Mouse (Mus musculus) hindbrain, embryonic 12.5 days (tissue): Measurements from ENCODE around the gene Setd6. TPM values are rescaled to one million over a fixed set of nuclear protein-coding genes. Genes with fewer than 3 reads are reported as not detected.

Source experiments
- ATAC-seq: fragments of 200-750 bp; cut with Nextera tagmentation; 2 replicates; pipeline ENCODE4 v1.8.0; 2017; ENCODE audit warnings: moderate TSS enrichment; ENCODE audit not compliant: low FRiP score
- H3K27ac ChIP-seq: fragments of 300-500 bp; sonication (generic); 2 replicates; pipeline ENCODE4 v1.5.1; 2016; ENCODE audit warnings: mild to moderate bottlenecking
- H3K27me3 ChIP-seq: fragments of 300-500 bp; sonication (generic); 2 replicates; pipeline ENCODE4 v1.6.1; 2016; ENCODE audit warnings: mild to moderate bottlenecking
- H3K36me3 ChIP-seq: fragments of 300-500 bp; sonication (generic); 2 replicates; pipeline ENCODE4 v1.6.1; 2016; ENCODE audit warnings: mild to moderate bottlenecking
- H3K4me1 ChIP-seq: fragments of 300-500 bp; sonication (generic); 2 replicates; pipeline ENCODE4 v1.6.1; 2016
- H3K4me2 ChIP-seq: fragments of 300-500 bp; sonication (generic); replicated peaks from 2 replicates; pipeline ENCODE4 v1.6.1; 2016; ENCODE audit warnings: mild to moderate bottlenecking
- H3K4me3 ChIP-seq: fragments of 300-500 bp; sonication (generic); 2 replicates; pipeline ENCODE4 v1.5.1; 2016; ENCODE audit warnings: mild to moderate bottlenecking
- H3K9ac ChIP-seq: fragments of 300-500 bp; sonication (generic); 2 replicates; pipeline ENCODE4 v1.6.1; 2016; ENCODE audit warnings: mild to moderate bottlenecking, moderate library complexity
- H3K9me3 ChIP-seq: fragments of 300-500 bp; sonication (generic); replicated peaks from 2 replicates; pipeline ENCODE4 v1.6.1; 2016; ENCODE audit warnings: mild to moderate bottlenecking
- WGBS: fragments of 180-500 bp; shearing (Covaris S2); methylation state at CpG from one replicate; pipeline ENCODE4 v1.1.7; 2016; 5-methylcytosine and 5-hydroxymethylcytosine counted together
- polyA plus RNA-seq: library from polyadenylated mRNA; unstranded; fragments of >200 nt; fragmentation: Nextera tagmentation; extraction: Ambion mirVana; gene quantifications from 2 replicates; pipeline ENCODE4 v1.2.1, GENCODE M21; 2016

Gene Setd6
- 20.1 and 21.9 TPM in 2 replicates for polyA plus RNA-seq

GRCm38 (mm10) chr8:95715676-95716531 lies at the start of gene Setd6:
Setd6 (plus strand) TSS chr8:95715881.
- Histone ChIP-seq H3K36me3 (peaks cover 41% of the 10 kb centered on the region), H3K4me3 (peak within 1 kb of the TSS; percentile 85)
- under 1% methylated on average over 77 of the region's 79 CpGs for WGBS

GRCm38 (mm10) chr8:95668163-95668958 lies 47.3 kb upstream of the Setd6 start:
- H3K4me3 ChIP-seq = no peak overlapping the region
- H3K9me3 ChIP-seq = peaks cover 4% of the 10 kb centered on the region
- 65% methylated on average over 8 of the region's 8 CpGs for WGBS
- peaks cover 7% of the 10 kb centered on the region; the same call in 1 of the 2 replicates for H3K27me3 ChIP-seq
- ATAC-seq = peak; percentile 40
- no peaks in the 10 kb centered on the region for H3K4me1 ChIP-seq
- no peak overlapping the region for H3K9ac ChIP-seq
- peak overlapping the region; percentile 55 for H3K27ac ChIP-seq
- no peak overlapping the region for H3K4me2 ChIP-seq
- H3K36me3 ChIP-seq = no peaks in the 10 kb centered on the region

More at GRCm38 (mm10) chr8:95715676-95716531, at the start of gene Setd6:
- Histone ChIP-seq H3K4me1 (peaks cover 15% of the 10 kb centered on the region), H3K9ac (peak within 1 kb of the TSS; percentile 82), H3K4me2 (peak within 1 kb of the TSS; percentile 97), H3K27ac (peak within 1 kb of the TSS; percentile 73), H3K27me3 (no peaks in the 10 kb centered on the region), H3K9me3 (no peaks in the 10 kb centered on the region)
- peak; percentile 86 for ATAC-seq

GRCm38 (mm10) chr8:95669967-95670366 lies 45.7 kb upstream of the Setd6 start:
- peaks cover 4% of the 10 kb centered on the region for H3K9me3 ChIP-seq
- no peak overlapping the region for H3K4me3 ChIP-seq
- H3K4me1 ChIP-seq = no peaks in the 10 kb centered on the region; the same call in 1 of the 2 replicates
- no peak overlapping the region for H3K9ac ChIP-seq
- H3K4me2 ChIP-seq = no peak overlapping the region
- WGBS = 84% methylated on average over 2 of the region's 2 CpGs
- H3K36me3 ChIP-seq = no peaks in the 10 kb centered on the region
- no peak for ATAC-seq
- H3K27ac ChIP-seq = no peak overlapping the region
- H3K27me3 ChIP-seq = peaks cover 14% of the 10 kb centered on the region

GRCm38 (mm10) chr8:95671861-95672260 lies 43.8 kb upstream of the Setd6 start:
- no peak for ATAC-seq
- Histone ChIP-seq H3K4me3 (no peak overlapping the region), H3K36me3 (no peaks in the 10 kb centered on the region), H3K27me3 (peaks cover 31% of the 10 kb centered on the region), H3K9ac (no peak overlapping the region), H3K4me2 (no peak overlapping the region), H3K4me1 (no peaks in the 10 kb centered on the region; the same call in 1 of the 2 replicates), H3K27ac (no peak overlapping the region), H3K9me3 (no peaks in the 10 kb centered on the region)
- 89% methylated on average over 6 of the region's 6 CpGs for WGBS

GRCm38 (mm10) chr8:95672811-95673210 lies 42.9 kb upstream of the Setd6 start:
- Histone ChIP-seq H3K4me3 (no peak overlapping the region), H3K27me3 (peaks cover 40% of the 10 kb centered on the region), H3K9me3 (no peaks in the 10 kb centered on the region), H3K27ac (no peak overlapping the region), H3K9ac (no peak overlapping the region), H3K4me1 (peaks cover 5% of the 10 kb centered on the region), H3K36me3 (no peaks in the 10 kb centered on the region), H3K4me2 (no peak overlapping the region)
- 75% methylated on average over 5 of the region's 5 CpGs for WGBS
- ATAC-seq = no peak

- H3K27ac ChIP-seq = 0 out of 2 replicates have a peak within 1 kb of the TSS, but pooled peaks have one; percentile 5
- H3K27me3 ChIP-seq = peaks cover 76% of the 10 kb centered on the region
- ATAC-seq = no peak
- peak within 1 kb of the TSS; percentile 78 for H3K4me2 ChIP-seq
- H3K9ac ChIP-seq = peak within 1 kb of the TSS; percentile 76
- H3K4me3 ChIP-seq = peak within 1 kb of the TSS; percentile 55
- H3K36me3 ChIP-seq = no peaks in the 10 kb centered on the region
- WGBS = 45% methylated on average over 9 of the region's 9 CpGs
- H3K4me1 ChIP-seq = peaks cover 15% of the 10 kb centered on the region
- no peaks in the 10 kb centered on the region for H3K9me3 ChIP-seq
These were observed 39.0 kb upstream of the Setd6 start, which contains the start of gene Ndrg4 for GRCm38 (mm10) chr8:95676631-95677030. Ndrg4 (plus strand) TSS chr8:95676980.

GRCm38 (mm10) chr8:95677591-95678023 lies 38.1 kb upstream of the Setd6 start:
- ATAC-seq = peak; percentile 51
- peaks cover 15% of the 10 kb centered on the region for H3K4me1 ChIP-seq
- H3K27ac ChIP-seq = 0 out of 2 replicates have a peak overlapping the region, but pooled peaks have one; percentile 5
- H3K27me3 ChIP-seq = peaks cover 75% of the 10 kb centered on the region
- no peaks in the 10 kb centered on the region for H3K36me3 ChIP-seq
- WGBS = under 1% methylated on average over 25 of the region's 48 CpGs
- H3K4me3 ChIP-seq = peak overlapping the region; percentile 55
- H3K9me3 ChIP-seq = no peaks in the 10 kb centered on the region
- H3K9ac ChIP-seq = peak overlapping the region; percentile 76
- H3K4me2 ChIP-seq = peak overlapping the region; percentile 78

GRCm38 (mm10) chr8:95678024-95678611 lies 37.6 kb upstream of the Setd6 start:
- H3K9ac ChIP-seq = peak overlapping the region; percentile 76
- peak overlapping the region; percentile 78 for H3K4me2 ChIP-seq
- peak; percentile 53 for ATAC-seq
- H3K4me3 ChIP-seq = peak overlapping the region; percentile 55
- H3K4me1 ChIP-seq = peaks cover 15% of the 10 kb centered on the region
- peaks cover 72% of the 10 kb centered on the region for H3K27me3 ChIP-seq
- H3K36me3 ChIP-seq = no peaks in the 10 kb centered on the region
- WGBS = under 1% methylated on average over 66 of the region's 70 CpGs
- no peaks in the 10 kb centered on the region for H3K9me3 ChIP-seq
- 0 out of 2 replicates have a peak overlapping the region, but pooled peaks have one; percentile 5 for H3K27ac ChIP-seq

- H3K9me3 ChIP-seq = no peaks in the 10 kb centered on the region
- peaks cover 8% of the 10 kb centered on the region for H3K27me3 ChIP-seq
- WGBS = 84% methylated on average over 10 of the region's 10 CpGs
These were observed 27.5 kb upstream of the Setd6 start for GRCm38 (mm10) chr8:95688073-95688672.

GRCm38 (mm10) chr8:95690929-95691541 lies 24.6 kb upstream of the Setd6 start:
- H3K4me2 ChIP-seq = no peak overlapping the region
- WGBS = 81% methylated on average over 13 of the region's 13 CpGs
- H3K4me1 ChIP-seq = peaks cover 16% of the 10 kb centered on the region
- no peak overlapping the region for H3K27ac ChIP-seq
- H3K27me3 ChIP-seq = peaks cover 17% of the 10 kb centered on the region
- no peaks in the 10 kb centered on the region for H3K9me3 ChIP-seq
- no peak for ATAC-seq
- no peak overlapping the region for H3K4me3 ChIP-seq
- no peak overlapping the region for H3K9ac ChIP-seq
- H3K36me3 ChIP-seq = no peaks in the 10 kb centered on the region

More at GRCm38 (mm10) chr8:95688073-95688672, 27.5 kb upstream of the Setd6 start:
- Histone ChIP-seq H3K4me3 (no peak overlapping the region), H3K9ac (no peak overlapping the region), H3K27ac (no peak overlapping the region), H3K36me3 (no peaks in the 10 kb centered on the region), H3K4me1 (no peaks in the 10 kb centered on the region), H3K4me2 (no peak overlapping the region)
- no peak for ATAC-seq

GRCm38 (mm10) chr8:95694631-95695030 lies 21.1 kb upstream of the Setd6 start:
- WGBS = 10% methylated on average over 6 of the region's 6 CpGs
- no peaks in the 10 kb centered on the region for H3K36me3 ChIP-seq
- peaks cover 17% of the 10 kb centered on the region for H3K27me3 ChIP-seq
- peaks cover 20% of the 10 kb centered on the region for H3K4me1 ChIP-seq
- no peaks in the 10 kb centered on the region for H3K9me3 ChIP-seq
- H3K9ac ChIP-seq = peak overlapping the region; percentile 13; the same call in 1 of the 2 replicates
- H3K27ac ChIP-seq = peak overlapping the region; percentile 40; the same call in 1 of the 2 replicates
- no peak overlapping the region for H3K4me3 ChIP-seq
- H3K4me2 ChIP-seq = peak overlapping the region; percentile 15; the same call in 1 of the 2 replicates
- ATAC-seq = peak; percentile 60
